ENCODE assay signal across 39 mouse cellular contexts in genomic region chr1:84943549-84943948, GRCm38 (mm10). TPM values are rescaled to one million over a fixed set of nuclear protein-coding genes. Genes with fewer than 3 reads are reported as not detected.
"Had no signal": no experiment of that assay in that cellular context is flagged by ENCODE, and none has a peak within 500 bp of the region (broad histone marks: within the 10 kb centered on the region; RNA-seq: fewer than 3 reads in every experiment).

No protein-coding gene starts in this region.

- H3K9me3 ChIP-seq: heart, embryonic 10.5 days; heart, embryonic 12.5 days; heart, embryonic 13.5 days; heart, embryonic 15.5 days; hindbrain, embryonic 10.5 days; hindbrain, embryonic 12.5 days; hindbrain, embryonic 13.5 days; hindbrain, embryonic 15.5 days; intestine, embryonic 15.5 days; kidney, embryonic 15.5 days had no signal

- H3K36me3 ChIP-seq: heart, embryonic 10.5 days; heart, embryonic 12.5 days; heart, embryonic 13.5 days; heart, embryonic 15.5 days; hindbrain, embryonic 10.5 days; hindbrain, embryonic 12.5 days; hindbrain, embryonic 13.5 days; hindbrain, embryonic 15.5 days; intestine, embryonic 15.5 days; kidney, embryonic 15.5 days had no signal

- ATAC-seq: hindbrain, embryonic 16.5 days; hindbrain, postnatal 0 days; inflammation-experienced regulatory T-cells, adult 6 months; intestine, embryonic 15.5 days; intestine, embryonic 16.5 days; intestine, postnatal 0 days had no signal

- H3K4me1 ChIP-seq: heart, embryonic 10.5 days; heart, embryonic 12.5 days; heart, embryonic 13.5 days; heart, embryonic 15.5 days; hindbrain, embryonic 10.5 days; hindbrain, embryonic 12.5 days; hindbrain, embryonic 13.5 days; hindbrain, embryonic 15.5 days; intestine, embryonic 15.5 days; kidney, embryonic 15.5 days had no signal

- DNase-seq: heart, postnatal 10 days; heart, postnatal 14 days; heart, postnatal 36 days; heart, postnatal 4 days; kidney, adult 11 months; kidney, adult 18-20 months; kidney, adult 2 months; kidney, adult 8-10 months; kidney, adult 9 months; kidney, postnatal 10 days; kidney, postnatal 14 days; kidney, postnatal 25 days; kidney, postnatal 36 days; kidney, postnatal 4 days; layer of hippocampus, adult 9-11 months; layer of hippocampus, postnatal 36 days had no signal

- H3K27me3 ChIP-seq: heart, embryonic 12.5 days; heart, embryonic 13.5 days; heart, embryonic 15.5 days; hindbrain, embryonic 12.5 days; hindbrain, embryonic 13.5 days; hindbrain, embryonic 15.5 days; intestine, embryonic 15.5 days; kidney, embryonic 15.5 days had no signal

- H3K4me3 ChIP-seq: heart, embryonic 10.5 days; heart, embryonic 12.5 days; heart, embryonic 13.5 days; heart, embryonic 15.5 days; hindbrain, embryonic 10.5 days; hindbrain, embryonic 12.5 days; hindbrain, embryonic 13.5 days; hindbrain, embryonic 15.5 days; intestine, embryonic 15.5 days; kidney, embryonic 15.5 days; layer of hippocampus, adult 2 months had no signal

- H3K9ac ChIP-seq: heart, embryonic 12.5 days; heart, embryonic 13.5 days; heart, embryonic 15.5 days; hindbrain, embryonic 12.5 days; hindbrain, embryonic 13.5 days; hindbrain, embryonic 14.5 days; hindbrain, embryonic 15.5 days; intestine, embryonic 15.5 days; kidney, embryonic 15.5 days had no signal

- H3K4me2 ChIP-seq: heart, embryonic 11.5 days; heart, embryonic 12.5 days; heart, embryonic 13.5 days; heart, embryonic 15.5 days; hindbrain, embryonic 12.5 days; hindbrain, embryonic 13.5 days; hindbrain, embryonic 14.5 days; hindbrain, embryonic 15.5 days; intestine, embryonic 15.5 days; kidney, embryonic 15.5 days had no signal

- H3K27ac ChIP-seq: heart, embryonic 10.5 days; heart, embryonic 13.5 days; heart, embryonic 15.5 days; hindbrain, embryonic 10.5 days; hindbrain, embryonic 12.5 days; hindbrain, embryonic 13.5 days; hindbrain, embryonic 14.5 days; hindbrain, embryonic 15.5 days; hindbrain, postnatal 0 days; intestine, embryonic 15.5 days; kidney, embryonic 15.5 days; kidney, postnatal 0 days; layer of hippocampus, adult 2 months had no signal

RNA-seq across cellular contexts. Expression of gene Slc16a14, which starts 8.6 kb away (rescaled TPM):
- total RNA-seq: hematopoietic stem cell, adult 5-6 weeks had no signal
- polyA plus RNA-seq: heart, embryonic 16.5 days; heart, postnatal 0 days; inflammation-experienced regulatory T-cells, adult 6 months; large intestine, adult 2 months had no signal
